Mouse (Mus musculus): ENCODE results near the gene Hoxa10.

GRCm38 (mm10) chr6:52243681-52244121, 3.0 kb upstream of the Hoxa10 start:
- no peak for TF ChIP-seq CTCF (IDR thresholded peaks at IDR 0.05; ENCODE audit: low read depth)
- no peak for TF ChIP-seq EP300 (IDR thresholded peaks at IDR 0.05; ENCODE audit: low read depth)

Measured in heart, postnatal 0 days (tissue).